Mouse (Mus musculus) neutrophil, adult 5-6 weeks (primary cell): Measurements from ENCODE around the gene Klk11. TPM values are rescaled to one million over a fixed set of nuclear protein-coding genes. Genes with fewer than 3 reads are reported as not detected.

Experiments used
- ATAC-seq: fragments of 151-379, 151-347 bp; 2 replicates; pipeline ENCODE4 v1.8.0; 2017; ENCODE audit warnings: mild to moderate bottlenecking, moderate TSS enrichment; ENCODE audit not compliant: insufficient number of reproducible peaks, poor library complexity, low FRiP score, severe bottlenecking; ENCODE audit errors: extremely low read depth
- total RNA-seq: library from RNA; stranded (forward); fragments of 200-1000 nt; gene quantifications from 2 replicates; pipeline ENCODE4 v1.2.3, GENCODE M21; 2017

Klk11 gene
- not detected in 2 replicates for total RNA-seq

- no peak for ATAC-seq
Measured at GRCm38 (mm10) chr7:43774364-43774763, at the start of gene Klk11. Gene Klk11 (plus strand): TSS chr7:43774604.

GRCm38 (mm10) chr7:43747788-43748187 lies 26.6 kb upstream of the Klk11 start:
- ATAC-seq, result no peak

DNA sequence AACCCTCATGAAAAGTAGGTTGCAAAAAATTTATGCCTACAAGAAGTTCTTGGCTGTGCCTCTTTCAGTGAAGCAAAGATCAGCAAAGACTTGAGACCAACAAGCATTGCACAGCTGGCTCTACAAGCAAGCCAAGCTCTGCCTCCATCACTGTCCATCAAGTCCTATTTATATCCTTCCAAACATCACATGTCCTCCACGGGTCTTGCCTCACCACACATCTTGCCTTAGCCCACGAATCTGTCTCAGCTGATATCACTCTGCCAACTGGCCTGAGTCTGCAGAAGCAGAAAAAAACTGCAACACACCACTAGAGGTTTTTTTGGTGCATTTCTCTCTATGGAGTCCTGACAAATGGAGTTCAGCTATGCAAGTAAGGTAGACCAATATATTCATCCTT lies 21.6 kb upstream of the Klk11 start:
- no peak for ATAC-seq

- ATAC-seq, result no peak
Measured at GRCm38 (mm10) chr7:43766484-43766883, 7.9 kb upstream of the Klk11 start.

- no peak for ATAC-seq
Measured at GRCm38 (mm10) chr7:43768597-43768996, 5.8 kb upstream of the Klk11 start, which contains the start of gene Klk12. Gene Klk12 (plus strand): TSS chr7:43768897.

- ATAC-seq, result no peak
Measured at GRCm38 (mm10) chr7:43769636-43770035, 4.8 kb upstream of the Klk11 start.

DNA sequence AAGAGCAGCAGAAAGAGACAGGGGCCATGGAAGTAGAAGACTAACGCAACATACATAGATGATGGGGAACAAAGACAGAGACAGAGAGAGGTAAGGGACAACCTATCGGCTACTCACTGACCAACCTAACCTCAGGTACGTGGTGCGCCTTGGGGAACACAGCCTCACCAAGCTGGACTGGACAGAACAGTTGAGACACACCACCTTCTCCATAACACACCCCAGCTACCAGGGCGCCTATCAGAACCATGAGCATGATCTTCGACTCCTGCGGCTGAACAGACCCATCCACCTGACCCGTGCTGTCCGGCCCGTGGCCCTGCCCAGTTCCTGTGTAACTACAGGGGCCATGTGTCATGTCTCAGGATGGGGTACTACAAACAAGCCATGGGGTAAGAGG lies 3.7 kb upstream of the Klk11 start:
- ATAC-seq, result no peak

DNA sequence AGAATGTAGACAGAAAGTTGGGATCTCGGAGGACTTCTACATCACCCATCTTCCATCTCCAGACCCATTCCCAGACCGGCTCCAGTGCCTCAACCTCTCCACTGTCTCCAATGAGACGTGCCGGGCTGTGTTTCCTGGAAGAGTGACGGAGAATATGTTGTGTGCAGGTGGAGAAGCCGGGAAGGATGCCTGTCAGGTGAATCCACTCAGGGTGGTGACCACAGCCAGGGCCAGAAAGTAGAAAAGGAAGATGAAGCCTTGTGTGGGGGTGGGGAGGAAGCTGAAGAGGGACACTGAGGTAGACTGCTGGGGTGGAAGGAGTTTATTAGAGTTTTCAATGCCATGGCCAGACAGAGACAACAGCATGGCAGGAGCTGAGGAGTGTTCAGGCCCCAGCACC lies 2.5 kb upstream of the Klk11 start:
- no peak for ATAC-seq

GRCm38 (mm10) chr7:43772901-43773300 lies 1.5 kb upstream of the Klk11 start:
- no peak for ATAC-seq

DNA sequence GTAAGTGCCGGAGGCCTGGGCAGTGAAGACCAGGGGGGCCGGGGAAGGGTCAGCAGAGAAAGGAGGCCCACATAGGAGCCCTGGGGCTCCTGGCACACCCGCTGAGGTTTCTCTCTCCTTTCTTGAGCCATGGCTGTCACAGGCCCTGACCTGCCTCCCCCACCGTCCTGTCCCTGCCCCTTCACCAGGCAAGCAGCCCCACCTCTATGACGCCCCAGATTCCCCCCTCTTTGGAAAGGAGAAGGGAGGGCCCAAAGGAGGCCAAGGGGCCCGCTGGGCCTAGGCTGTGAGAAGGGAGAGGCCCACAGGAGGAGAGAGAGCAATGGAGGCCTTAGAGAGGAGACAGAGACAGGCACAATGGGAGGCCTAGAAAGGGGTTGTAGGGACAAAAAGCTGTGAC lies 398 bp downstream of the Klk11 start:
- ATAC-seq, result no peak

DNA sequence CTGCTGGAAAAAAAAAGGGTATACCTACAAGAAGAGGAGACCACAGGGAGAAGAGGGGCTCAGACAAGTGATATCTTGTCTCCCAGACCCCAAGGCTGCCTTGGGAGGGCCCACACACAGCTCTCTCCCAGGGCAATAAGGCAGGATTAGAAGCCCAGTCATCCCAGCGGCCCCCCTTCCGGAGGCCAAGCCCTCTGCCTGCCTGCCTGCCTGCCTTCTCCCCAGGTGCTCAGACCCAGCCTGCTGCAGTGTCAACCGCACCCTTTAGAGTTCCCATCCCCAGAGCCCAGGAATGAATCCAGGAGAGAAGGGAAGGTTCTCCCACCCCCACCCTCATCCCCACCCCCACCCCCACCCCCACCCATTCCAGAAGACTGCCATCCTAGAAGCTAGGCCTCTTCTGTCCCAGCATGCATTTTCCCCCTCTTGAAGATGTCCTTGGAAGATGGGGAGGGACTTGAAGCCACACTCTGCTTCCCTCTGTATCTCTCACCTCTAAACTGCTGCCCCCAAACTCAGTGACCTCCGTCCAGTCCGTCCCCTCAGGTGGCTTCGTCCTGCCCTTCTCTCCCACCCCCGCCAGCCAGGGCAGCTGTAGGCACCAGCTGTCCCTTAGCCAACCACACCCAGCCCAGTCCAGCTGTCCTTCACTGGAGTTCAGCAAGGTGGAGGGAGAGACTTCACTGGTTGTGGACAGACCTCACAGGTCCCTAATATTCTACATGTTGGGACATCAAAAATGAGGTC lies 1.1 kb downstream of the Klk11 start:
- no peak for ATAC-seq

- ATAC-seq, result no peak
Measured at GRCm38 (mm10) chr7:43776506-43776905, 2.1 kb downstream of the Klk11 start.

DNA sequence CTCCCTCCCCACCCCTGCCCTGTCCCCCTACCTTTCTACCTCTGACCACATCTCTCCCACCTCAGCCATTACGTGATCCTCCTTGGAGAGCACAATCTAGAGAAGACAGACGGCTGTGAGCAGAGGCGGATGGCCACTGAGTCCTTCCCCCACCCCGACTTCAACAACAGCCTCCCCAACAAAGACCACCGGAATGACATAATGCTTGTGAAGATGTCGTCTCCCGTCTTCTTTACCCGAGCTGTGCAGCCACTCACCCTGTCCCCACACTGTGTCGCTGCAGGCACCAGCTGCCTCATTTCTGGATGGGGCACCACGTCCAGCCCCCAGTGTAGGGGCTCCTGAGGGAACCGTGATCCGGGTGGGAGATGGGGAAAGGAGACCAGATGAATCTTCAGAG lies 3.0 kb downstream of the Klk11 start:
- ATAC-seq, result no peak

DNA sequence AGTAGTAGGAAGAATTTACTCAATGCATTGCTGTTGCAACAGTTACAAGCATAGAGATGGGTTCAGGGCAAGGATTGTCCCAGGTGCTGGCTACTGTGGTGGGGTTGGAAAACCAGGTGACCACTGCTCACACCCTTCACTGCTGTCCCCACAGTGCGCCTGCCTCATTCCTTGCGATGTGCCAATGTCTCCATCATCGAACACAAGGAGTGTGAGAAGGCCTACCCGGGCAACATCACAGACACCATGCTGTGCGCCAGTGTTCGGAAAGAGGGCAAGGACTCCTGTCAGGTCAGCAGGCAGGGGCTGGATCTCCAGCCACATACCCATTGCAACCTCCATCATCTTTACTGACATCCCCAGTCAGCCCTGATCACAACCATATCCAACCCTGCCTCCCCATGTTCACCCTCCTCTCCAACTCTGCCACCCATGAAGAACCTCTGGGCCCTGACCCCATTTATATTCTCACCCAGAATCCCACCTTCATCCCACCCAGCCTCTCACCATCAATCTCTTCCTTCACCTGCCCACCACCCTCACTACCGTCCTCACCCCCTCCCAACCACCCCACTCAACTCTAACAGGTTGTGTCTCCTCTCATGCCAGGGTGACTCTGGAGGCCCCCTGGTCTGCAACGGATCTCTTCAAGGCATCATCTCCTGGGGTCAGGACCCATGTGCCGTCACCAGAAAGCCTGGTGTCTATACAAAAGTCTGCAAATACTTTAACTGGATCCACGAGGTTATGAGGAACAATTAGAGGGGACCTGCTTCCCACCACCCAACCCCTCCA lies 4.0 kb downstream of the Klk11 start:
- ATAC-seq, result no peak

GRCm38 (mm10) chr7:43780241-43780640 lies 5.8 kb downstream of the Klk11 start:
- ATAC-seq, result no peak

DNA sequence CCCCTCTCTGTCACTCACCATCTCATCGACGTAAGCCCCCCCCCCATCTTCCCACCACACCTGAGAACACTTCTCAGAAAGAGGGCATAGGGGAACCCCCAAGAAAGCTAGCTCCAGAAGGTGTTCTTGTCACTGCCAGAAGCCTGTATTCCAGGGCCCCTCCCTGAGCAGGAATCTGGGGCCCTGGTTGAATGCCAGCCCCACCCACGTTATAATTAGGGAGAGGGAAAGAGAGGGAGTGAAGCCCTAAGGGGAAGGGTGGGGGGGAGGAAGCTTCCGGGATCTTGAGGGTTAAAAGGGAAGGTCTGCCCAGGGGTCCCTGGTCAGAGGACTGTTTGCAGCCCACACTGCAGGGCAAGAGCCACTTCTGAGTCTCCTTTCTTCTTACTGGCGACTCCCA lies 6.3 kb downstream of the Klk11 start, which contains the start of gene Klk10:
Gene Klk10 (plus strand): TSS at position 290 of the 400 bp plus-strand sequence.
- ATAC-seq, result no peak

DNA sequence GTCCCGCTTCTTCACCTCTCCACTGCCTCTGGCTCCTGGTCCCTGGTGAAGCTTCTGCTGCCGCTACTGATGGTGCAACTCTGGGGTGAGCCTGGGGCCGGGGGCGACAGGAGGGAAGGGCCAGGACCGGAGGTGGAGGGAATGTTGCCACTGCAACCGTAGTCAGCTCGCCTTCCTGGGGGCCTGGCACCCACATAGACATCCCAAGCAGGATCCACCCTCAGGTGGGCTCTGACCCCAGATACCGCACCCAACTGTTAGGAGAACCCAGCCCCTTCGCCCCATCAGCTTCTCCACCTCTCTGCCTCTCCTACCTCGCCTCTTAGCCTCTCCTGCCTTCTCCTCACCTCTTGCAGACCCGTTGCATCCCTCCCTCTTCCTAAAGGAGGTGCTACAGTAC lies 7.1 kb downstream of the Klk11 start:
- ATAC-seq, result no peak

DNA sequence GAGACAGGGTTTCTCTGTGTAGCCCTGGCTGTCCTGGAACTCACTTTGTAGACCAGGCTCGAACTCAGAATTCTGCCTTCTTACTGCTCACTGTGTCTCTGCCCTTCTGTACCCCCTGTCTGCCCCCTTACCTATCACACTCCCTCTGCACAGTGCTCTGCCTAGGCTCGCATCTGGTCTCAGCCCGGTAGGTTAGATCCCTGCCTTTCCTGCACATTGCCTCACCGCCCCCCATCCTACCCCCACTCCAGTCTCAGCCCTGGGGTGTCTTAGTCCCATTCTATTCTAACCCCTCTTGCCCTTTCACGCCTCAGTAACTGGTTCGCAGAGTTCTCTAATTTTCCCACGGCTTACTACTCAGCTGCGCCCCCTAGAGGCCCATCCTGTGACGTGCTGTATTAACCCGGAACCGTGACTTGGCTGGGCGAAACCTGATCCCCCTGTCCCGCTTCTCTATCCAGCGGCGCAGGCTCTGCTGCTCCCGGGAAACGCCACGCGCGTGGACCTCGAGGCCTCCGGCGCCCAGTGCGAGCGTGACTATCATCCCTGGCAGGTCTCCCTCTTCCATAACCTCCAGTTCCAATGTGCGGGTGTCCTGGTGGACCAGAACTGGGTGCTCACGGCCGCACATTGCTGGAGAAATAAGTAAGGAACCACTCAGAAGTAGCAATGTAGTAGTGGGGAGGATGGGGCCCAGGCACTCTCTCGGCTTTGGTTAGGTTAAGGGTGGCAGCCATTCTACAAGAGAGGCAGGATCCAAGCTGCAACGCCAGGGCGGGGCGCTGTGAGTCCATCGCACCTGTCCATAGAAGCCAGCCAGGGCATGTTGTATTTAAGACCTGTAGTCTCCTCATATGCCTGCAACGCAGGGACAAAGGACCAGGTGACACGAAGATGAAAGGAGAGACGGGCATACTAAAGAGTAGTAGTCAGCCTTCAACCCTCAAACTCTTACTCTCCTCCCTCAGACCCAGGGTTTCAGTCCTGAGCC lies 8.2 kb downstream of the Klk11 start:
- ATAC-seq, result peak; percentile 28; the same call in 1 of the 2 replicates

GRCm38 (mm10) chr7:43785286-43785685 lies 10.9 kb downstream of the Klk11 start:
- ATAC-seq, result no peak
